Mouse (Mus musculus): ENCODE results near the gene Ifitm5.

GRCm38 (mm10) chr7:140952441-140952840, 2.4 kb upstream of the Ifitm5 start:
- TF ChIP-seq CTCF (IDR thresholded peaks at IDR 0.05; ENCODE audit: low read depth, low read length) = no peak
- TF ChIP-seq GATA1 (IDR thresholded peaks at IDR 0.05; ENCODE audit: borderline replicate concordance, low read length) = no peak

Measured in G1E (cell line).